ENCODE assay signal across 9 mouse cellular contexts in genomic region chr2:169035315-169035714, GRCm38 (mm10).
DNase-seq lines count a peak whose midpoint lies in the region; TF ChIP-seq lines count a peak whose summit lies in the region.
"Had no signal": no experiment of that assay in that cellular context is flagged by ENCODE, and none has a peak within 500 bp of the region (broad histone marks: within the 10 kb centered on the region; RNA-seq: fewer than 3 reads in every experiment).

No protein-coding gene starts in this region.

- H3K36me3 ChIP-seq in limb, embryonic 10.5 days = no peaks in the 10 kb centered on the region
- H3K36me3 ChIP-seq: limb, embryonic 13.5 days had no signal

- no peak overlapping the region for H3K4me3 ChIP-seq in layer of hippocampus, adult 2 months
- no peak overlapping the region for H3K4me3 ChIP-seq in limb, embryonic 10.5 days
- H3K4me3 ChIP-seq: limb, embryonic 13.5 days had no signal

- H3K27me3 ChIP-seq in limb, embryonic 10.5 days (ENCODE audit: low read depth, poor library complexity, severe bottlenecking) = no peaks in the 10 kb centered on the region
- H3K27me3 ChIP-seq: limb, embryonic 13.5 days had no signal

- DNase-seq in adrenal gland, postnatal 10 days = peak; percentile 33
- no peak for DNase-seq in adrenal gland, adult 8-10 months
- no peak for DNase-seq in layer of hippocampus, adult 2 months (ENCODE audit: low spot score in 2 of 2)
- no peak for DNase-seq in layer of hippocampus, adult 9-11 months
- DNase-seq in NIH3T3 (ENCODE audit: low read depth) = peak; percentile 46
- DNase-seq in limb, embryonic 10.5 days (ENCODE audit: low spot score) = peak; percentile 58
- DNase-seq in thymus, postnatal 25 days = peak; percentile 35
- DNase-seq in urinary bladder, postnatal 36 days (ENCODE audit: low spot score in 2 of 2) = no peak

- TF ChIP-seq CTCF in layer of hippocampus, adult 2 months (conservative IDR thresholded peaks at IDR 0.05) = peak; percentile 80

- no peaks in the 10 kb centered on the region for H3K9me3 ChIP-seq in limb, embryonic 10.5 days (replicated peaks)
- H3K9me3 ChIP-seq: limb, embryonic 13.5 days had no signal

- H3K4me1 ChIP-seq in limb, embryonic 10.5 days = peaks cover 16% of the 10 kb centered on the region
- H3K4me1 ChIP-seq: limb, embryonic 13.5 days had no signal

- 24% methylated on average over 3 of the region's 3 CpGs for WGBS in limb, embryonic 10.5 days

- H3K27ac ChIP-seq in layer of hippocampus, adult 2 months = no peak overlapping the region
- H3K27ac ChIP-seq in limb, embryonic 10.5 days = no peak overlapping the region
- H3K27ac ChIP-seq: limb, embryonic 13.5 days had no signal

Comparison
In these comparisons a context has a peak if more than half of its experiments do, and no peak if none do; other contexts are left out.
1. DNase-seq: peak in adrenal gland, postnatal 10 days (single experiment), NIH3T3 (single experiment), limb, embryonic 10.5 days (single experiment) and thymus, postnatal 25 days (single experiment); none in adrenal gland, adult 8-10 months (single experiment), layer of hippocampus, adult 2 months (0 of 2), layer of hippocampus, adult 9-11 months (single experiment) and urinary bladder, postnatal 36 days (0 of 2).